Mouse (Mus musculus) urinary bladder, postnatal 36 days (tissue): Measurements from ENCODE around the gene Stam2.

Source experiments
- DNase-seq, 2 experiments: peaks; one replicate each; pipeline ENCODE4 v3.0.0; 2022; ENCODE audit warnings: low spot score in 2 of 2, mixed read lengths in 1 of 2

Stam2 gene

DNA sequence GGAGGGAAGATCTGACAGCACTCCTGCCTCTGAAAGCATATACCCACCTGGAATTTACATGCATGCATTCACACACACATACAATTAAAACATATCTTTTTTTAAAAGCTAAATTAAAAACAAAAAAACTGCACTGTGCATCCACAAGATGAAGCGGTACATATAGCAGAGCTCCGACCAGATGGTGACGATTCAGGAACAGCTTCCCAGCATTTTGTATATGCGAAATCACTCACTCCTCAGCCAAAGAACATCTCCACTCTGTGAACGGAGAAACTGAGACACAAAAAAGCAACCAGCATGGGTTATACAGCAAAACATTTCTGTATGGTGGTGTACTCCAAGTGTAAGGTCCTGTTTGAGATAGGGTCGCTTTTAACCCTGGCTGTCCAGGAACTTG is 11.2 kb downstream of the Stam2 start:
- no peak for DNase-seq

DNA sequence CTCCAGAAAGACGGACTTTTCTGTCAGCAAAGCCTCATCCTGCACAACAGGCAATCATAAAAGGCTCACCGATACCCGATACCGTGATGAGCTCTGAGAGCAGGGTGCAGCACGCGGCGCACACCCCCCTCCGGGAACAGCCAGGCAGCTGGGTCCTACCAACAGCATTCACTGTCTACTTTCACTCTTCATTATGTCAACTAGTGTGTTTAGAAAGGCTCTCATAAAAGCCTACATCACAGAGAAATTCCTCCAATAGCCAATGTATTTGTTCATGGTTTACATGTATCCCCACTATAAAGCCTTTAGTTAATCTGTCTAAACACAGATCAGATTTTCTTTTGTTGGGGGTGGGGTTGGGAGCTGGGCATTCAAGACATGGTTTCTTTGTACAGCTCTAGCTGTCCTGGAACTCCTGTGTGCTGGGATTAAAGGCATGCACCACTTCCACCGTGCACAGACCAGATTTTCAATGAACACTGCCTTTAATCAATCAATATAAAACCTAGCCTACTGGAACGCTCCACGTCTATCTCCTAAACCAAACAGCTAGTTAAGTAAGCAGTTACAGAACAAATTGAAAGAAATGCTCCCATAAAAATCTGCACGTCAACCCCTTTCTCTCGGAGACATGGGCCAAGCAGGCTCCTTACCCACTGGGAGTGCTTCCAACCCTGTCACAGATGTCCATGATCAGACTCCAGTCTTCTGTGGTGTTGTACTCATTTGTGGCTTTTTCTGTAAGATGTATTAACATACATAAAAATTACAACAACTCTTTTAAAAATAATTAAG is 21.7 kb downstream of the Stam2 start:
- DNase-seq, result no peak

DNA sequence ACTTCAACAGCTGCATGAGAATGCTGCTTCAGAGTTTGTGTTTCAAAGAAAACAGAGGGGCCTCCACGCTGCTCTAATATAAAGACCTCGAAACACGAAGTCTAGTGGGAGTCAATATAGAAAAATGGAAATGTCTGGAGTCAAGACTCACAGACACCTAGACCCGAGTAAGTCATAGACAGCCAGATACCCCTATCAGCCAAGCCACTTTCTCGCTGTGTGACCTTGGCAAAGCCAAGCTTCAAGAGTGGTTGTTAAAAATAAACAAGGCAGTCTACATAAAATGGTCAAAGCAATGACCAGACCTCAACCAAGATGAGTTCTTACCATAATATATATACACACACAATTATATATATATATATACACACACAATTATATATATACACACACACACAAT is 25.0 kb downstream of the Stam2 start:
- no peak for DNase-seq

DNA sequence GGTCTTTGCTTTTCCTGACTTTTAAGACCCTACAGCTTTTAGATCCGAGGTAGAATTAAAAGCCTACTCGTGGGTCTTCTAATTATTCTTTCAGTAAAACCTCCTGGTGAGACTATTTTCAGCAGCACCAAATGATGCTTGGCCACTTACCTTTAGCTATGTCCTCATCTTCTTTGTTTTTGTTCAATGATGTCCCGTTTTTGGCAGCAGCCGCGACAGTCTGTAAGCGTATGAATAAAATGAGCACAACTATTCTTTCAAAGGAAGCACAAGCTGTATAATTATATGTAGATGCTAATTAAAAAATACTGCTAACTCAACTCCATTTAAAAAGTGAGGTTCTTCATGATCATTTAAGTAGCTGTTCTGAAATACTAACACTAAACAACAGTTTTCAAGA is 26.5 kb downstream of the Stam2 start:
- no peak for DNase-seq

DNA sequence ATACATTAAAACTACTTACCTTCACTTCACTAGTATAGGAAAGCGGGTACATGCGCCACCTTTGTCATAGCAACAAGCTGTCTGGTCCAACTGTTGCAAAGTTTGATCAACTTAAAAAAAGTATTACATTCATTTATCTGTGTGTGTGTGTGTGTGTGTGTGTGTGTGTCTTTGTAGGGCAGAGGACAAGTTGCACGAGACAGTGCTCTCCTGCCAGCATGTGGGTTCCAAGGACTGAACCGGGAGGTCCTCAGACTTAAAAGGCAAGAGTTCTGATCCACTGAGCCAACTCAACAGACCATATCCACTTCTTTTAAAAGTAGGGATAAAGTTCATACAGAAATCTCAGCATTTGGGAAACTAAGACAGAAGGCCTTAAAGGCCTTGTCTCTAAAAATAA is 28.0 kb downstream of the Stam2 start:
- DNase-seq, result no peak

DNA sequence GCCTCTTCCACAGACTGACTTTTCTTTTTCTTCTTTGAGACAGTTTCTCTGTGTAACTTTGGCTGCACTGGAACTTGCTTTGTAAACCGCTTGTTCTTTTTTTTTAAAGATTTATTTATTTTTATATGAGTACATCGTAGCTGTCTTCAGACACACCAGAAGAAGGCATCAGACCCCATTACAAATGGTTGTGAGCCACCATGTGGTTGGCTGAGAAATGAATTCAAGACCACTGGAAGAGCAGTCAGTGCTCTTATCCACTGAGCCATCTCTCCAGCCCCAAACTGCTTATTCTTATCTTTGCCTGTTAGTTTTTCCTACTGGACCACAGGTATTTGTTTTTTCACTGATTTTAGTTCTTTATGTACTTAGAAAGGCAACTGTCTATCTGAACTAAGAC is 31.3 kb downstream of the Stam2 start:
- no peak for DNase-seq

DNA sequence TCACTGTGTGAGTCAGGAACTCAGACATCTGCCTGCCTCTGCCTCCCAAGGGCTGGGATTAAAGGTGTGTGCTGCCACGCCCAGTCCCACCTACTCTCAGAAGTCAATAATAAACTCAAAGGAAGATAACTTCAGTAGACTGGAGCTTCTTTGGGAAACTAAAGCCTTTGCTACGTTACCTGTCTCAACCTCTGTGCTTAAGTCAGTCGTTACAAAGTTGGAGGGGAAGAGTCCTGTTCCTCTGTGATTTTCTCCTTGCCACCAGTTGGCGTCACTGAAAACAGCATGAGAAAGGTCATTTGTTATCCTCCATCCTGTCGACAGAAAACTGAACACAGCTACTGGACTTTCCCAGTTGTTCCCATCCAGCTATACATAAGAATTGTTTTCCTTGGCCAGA is 32.7 kb downstream of the Stam2 start:
- no peak for DNase-seq

DNA sequence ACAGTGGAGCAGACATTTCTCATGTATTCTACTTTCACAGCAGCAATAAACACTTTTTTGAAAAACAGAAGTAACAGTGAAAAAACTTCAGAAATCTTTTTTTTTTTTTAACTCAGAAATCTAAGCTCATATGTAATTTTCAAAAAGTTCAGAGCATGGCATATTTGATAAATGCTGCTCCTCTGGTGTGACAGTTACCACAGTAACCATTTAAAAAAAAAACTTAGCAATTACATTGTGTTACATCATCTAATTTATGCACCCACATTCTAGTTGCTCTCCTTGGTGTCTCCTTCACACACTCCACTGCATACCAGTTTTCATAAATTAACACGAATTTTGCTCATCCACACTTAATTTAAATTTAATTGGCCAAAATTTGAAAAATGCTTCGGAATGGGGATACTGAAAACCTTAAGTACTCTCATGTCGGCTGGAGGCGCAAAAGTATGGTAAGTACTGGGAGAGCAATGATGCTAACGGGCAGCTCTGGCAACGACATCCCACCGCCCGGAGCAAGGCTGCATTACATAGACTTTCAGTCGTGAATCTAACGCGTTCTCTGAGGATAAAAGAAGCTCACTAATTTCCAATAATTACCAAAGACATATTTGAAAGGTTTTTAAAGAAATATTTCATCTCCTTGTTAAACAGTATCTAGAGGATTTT is 40.6 kb downstream of the Stam2 start:
- no peak for DNase-seq

DNA sequence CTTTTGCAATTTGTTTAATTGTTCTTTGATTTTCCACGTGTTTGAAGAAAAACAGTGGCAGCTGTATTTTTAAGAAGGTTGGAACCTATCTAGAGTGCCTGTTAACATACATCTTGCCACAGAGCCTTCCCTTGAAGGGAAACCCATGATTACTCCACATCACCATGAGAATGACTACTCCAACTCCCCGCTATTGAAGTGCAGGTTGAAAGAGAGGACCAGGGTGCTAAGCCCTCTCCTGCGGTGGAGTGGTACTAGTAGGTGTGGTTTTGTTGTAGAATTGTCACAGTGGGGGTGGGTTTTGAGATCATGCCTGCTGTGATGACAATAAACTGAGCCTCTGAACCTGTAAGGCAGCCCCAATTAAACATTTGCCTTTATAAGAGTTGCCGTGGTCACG is 41.7 kb downstream of the Stam2 start:
- no peak for DNase-seq

DNA sequence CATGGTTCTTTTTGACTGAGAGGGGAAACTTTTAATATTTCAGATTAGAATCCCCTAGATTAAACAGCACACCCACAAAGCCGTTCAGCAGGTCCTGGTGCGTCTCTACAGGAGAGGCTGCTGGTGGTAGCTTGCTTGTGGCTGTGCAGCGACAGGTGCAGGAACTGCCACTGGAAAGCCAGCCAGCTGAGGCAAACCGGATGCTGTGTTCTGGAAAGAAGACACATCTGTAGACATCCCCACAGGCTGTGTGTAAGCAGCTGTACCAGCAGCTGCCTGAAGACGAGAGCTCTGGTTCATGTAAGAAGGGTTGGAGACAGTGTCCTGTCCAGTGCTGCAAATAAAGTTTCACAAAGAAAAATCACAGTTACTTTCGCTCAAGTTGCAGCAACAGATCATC is 47.5 kb downstream of the Stam2 start:
- DNase-seq, result no peak

DNA sequence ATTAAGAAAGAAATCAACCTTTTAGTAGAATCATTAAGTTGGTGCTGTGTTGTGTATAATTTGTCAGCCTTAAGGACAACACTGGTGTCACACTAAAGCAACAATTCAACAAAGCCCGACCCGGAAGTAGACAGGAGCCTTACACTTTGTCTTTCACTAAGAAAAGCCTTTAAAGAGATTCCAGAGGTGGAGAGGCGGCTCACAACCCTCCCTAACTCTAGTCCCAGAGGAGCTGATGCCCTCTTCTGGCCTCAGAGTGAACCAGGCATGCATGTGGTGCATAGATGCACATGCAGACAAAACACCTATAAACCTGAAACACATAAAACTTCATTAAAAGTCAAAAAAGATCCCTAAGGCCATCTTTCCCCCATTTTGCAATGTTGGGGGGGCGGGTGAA is 50.3 kb downstream of the Stam2 start:
- DNase-seq, result no peak

DNA sequence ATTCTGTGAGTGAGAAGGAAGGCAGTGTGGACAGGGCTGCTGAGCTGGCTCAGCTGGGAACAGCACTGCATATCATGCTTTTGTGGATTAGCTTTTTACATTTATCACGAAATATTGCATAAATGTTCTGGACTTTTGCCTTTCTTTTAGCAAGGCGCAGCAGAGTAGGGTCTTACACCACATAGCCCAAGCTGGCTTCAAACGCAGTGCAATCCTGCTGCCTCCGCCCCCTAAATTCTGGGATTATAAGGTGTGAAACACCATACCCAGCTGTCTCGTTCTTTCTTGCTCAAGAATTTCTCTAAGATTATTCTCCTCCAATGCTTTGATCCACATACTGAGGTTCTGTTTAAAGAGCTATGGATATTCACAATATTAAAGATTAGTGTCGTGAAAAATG is 55.5 kb downstream of the Stam2 start:
- DNase-seq, result no peak

DNA sequence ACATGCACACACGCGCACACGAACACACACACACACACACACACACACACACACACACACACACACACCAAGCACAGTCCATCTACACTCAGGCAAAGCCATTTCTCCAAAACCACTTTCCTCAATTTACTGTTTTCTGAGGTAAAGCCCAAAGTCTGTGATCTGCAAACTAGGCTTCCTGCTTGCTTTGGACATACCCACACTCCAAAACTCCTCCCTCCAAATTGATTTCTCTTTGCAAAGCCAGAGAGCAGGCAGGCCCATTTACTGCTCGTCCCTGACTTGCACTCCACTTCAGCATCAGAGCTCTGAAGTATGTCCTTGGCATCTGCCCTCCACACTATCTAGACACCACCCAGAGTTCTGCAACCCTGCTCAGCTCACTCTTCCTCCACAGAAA is 64.5 kb downstream of the Stam2 start:
- DNase-seq, result no peak

DNA sequence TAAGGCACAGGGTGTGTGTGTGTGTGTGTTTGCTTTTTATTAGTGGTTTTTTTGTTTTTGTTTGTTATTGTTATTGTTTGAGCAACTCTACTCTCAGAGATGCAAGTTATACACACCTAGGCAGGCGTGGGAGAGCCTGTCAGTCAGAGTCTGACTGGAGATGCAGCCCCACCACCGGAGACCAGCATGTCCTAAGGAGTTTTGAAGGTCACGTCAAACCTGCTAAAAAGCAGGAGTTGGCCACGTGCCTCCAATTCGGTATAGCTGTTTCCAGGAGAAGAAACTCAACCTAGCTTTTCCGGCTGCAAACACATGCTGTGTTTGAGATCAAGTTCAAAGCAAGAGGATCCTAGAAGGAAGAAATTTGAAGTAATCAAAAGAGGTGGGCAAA is 65.2 kb downstream of the Stam2 start:
- no peak for DNase-seq

DNA sequence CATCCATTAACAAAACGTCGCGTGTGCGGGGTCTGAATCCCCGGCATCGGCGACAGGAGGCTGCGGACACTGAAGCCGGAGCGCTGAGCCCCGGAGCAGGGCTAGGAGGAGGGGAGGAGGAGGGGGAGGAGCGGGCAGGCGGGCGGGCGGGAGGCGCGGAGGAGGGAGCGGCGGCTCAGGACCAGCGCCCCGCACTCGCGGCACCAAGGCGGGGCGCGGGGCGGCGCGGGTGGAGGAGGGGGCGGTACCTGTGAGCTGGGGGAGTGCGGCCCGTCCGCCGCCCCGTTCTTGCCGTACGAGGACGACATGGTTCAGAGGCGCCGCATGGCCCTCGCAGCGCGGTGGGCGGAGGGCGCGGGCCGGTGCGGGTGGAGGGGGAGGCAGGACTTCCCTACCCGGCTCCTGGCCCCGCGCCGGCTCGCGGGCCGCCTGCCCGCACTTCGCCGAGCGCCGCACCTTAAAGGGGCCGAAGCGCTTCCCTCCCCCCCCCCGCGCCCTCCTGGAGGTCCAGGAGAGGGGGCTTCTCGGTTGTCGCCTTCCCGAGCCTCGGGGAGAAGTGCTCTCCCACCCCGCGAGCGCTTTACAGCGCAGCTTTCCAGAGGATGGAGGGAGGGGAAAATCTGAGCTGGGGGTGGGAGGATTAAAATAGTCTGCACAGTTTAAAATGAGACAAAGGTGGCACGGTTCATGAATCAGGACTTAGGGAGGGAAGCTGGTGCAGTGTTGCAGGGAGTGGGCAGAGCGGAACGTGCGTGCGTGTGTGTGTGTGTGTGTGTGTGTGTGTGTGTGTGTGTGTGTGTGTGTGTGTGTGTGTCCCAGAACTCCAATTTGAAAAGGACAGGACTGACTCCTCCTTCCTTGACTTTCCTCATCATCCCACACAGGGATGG is 65.8 kb downstream of the Stam2 start, which contains the start of gene Cacnb4:
Cacnb4 (minus strand) TSS at position 809 of the 890 bp plus-strand sequence.
- DNase-seq, result peak in 1 of 2 experiments; percentile 15

DNA sequence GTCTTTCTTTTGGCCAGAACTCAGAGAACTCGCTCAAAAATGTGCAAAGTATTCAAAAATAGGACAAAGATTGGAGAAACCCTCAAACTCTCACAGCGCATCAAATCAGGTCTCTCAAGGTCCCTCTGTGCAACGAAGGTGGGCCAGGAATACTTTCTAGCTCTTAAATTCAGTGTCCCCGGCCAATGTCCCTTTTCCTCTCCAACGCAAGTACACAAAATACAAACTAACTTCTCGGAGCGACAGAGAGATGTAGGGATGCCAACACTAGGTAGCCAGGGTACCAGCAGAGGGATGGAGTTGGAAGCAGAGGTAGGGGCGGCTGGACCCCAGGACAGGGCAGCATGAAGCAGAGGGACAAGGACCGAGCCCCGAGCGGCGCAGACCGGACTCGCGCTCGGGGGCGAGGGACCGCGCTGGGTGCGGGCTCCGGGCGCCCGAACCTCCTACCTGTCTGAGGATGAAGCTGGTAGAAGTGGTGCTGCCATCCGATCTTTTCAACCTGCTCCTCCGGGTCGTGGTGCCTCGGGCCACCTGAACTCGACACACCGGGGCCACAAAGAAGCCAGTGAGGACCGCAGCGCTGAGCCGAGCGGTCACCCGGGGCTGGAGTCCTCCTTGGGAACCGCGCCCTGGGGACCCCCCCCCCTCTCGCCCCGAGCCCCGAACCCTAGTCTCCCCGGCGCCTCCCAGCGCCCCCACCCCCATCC is 66.6 kb downstream of the Stam2 start:
- no peak for DNase-seq

DNA sequence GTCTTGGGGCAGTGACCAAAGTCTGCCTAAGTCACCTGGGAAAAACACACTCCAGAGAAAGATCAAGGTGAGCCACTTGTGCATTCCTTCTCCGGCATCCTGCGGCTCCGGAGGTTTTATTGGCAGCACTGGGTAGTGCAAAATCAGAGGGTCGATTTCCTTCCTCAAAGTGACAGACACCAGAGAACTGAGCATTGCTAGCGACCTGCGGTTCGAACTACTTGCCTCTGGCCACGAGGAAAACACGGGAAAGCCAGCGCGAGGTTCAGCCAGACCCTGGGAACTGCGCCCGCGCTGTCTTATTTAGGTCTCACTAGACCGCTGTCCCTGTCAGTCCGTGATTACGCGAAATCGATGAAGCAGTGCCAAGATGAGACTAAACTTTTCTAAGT is 67.2 kb downstream of the Stam2 start:
- no peak for DNase-seq

DNA sequence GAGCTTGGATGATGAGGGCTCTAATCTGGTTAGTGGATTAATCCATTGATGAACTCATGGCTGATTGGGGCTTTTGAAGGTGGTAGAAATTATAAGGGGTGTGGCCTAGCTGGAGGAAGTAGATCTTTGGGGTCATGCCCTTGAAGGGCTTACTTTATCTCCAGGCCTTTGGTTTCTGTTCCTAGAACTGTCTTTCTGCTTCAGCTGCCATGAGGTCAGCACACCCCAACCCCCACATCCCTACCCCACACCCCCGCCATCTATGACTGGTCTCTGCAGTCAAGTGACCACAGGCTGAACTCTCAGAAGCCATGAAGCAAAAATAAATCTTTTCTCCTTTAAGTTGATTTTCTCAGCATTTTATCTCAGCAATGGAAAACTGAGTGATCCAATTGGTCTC is 68.9 kb downstream of the Stam2 start:
- DNase-seq, result no peak

DNA sequence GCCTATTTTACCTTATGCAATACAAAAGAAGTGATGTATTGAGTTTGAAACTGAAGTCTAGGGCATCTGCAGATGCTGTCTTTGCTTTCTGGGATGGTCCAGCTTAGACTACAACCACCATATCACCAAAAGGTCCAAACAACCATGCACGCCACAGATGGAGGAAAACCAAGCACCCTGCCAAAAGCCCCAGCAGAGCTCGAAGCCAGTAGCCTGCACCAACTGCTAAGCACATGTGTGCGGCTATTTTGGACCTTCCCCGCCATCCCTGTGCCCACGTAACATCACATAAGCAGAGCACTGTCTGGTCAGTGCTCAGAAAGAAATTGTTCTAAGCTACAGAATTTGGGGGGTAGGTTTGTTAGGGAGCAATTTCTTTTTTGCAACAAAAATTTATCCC is 71.3 kb downstream of the Stam2 start:
- DNase-seq, result no peak

DNA sequence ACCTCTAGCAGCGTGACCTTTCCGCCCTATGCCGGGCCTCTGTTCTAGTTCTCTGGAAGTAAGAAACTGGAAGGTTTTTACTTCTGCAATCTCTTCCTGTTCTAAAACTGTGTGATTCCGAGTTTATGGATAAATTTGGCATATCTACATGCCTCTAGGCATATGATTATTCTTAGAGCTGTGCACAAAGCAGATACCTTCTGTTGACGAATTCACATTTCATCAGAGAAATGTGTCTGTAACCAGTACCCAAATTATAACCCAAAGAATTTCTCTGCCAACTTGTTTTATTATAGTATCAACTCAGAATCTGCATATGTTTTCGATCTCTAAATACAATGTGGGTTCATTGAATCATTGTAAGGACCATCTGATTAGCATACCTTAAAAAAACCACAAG is 73.6 kb downstream of the Stam2 start:
- DNase-seq, result no peak

DNA sequence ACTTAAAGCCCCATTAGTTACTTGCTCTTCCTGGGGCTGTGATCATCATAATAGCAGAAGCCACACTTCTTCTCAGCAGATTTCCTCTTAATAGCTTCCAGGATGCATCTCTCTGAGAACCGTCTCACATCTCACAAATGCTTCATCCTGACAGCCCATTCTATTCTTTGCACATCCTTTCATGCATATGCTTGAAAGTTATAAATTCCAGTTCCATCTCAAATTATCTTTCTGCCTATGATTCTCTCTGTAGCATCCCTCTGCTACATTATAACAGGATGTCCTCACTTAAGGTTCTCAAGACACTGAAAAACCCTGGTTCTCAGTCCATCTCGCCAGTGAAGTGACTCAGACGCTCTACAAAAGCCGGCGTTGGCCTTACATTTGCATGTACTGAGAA is 85.4 kb downstream of the Stam2 start:
- DNase-seq, result no peak

DNA sequence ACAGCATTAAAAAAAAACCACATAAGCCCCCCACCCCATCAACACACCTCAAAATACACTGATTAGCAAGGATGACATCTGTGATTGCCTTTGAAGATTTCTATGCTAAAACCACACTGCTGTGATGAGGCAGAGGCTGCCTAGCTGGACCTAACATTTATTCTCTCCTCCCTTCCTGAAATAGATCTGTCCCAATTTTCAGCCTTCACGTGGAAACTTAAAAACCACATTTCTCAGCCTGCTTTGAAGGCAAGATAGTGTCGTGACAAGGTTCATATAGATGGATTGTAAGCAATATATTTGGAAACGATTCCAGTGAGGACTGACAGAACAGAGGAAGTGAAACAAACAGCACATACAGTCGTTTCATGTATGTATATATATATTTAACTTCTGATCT is 87.5 kb downstream of the Stam2 start:
- no peak for DNase-seq
